Mouse (Mus musculus) embryonic facial prominence, embryonic 15.5 days (tissue): ENCODE data around the gene Trank1. TPM values are rescaled to one million over a fixed set of nuclear protein-coding genes. Genes with fewer than 3 reads are reported as not detected.
A peak's percentile ranks its signal among the peaks of the same experiment; 100 is the strongest.

ENCODE experiments used
- ATAC-seq: fragments of 200-750 bp; cut with Nextera tagmentation; 2 replicates; pipeline ENCODE4 v1.8.0; 2017; ENCODE audit warnings: low read depth, moderate TSS enrichment; ENCODE audit not compliant: insufficient number of reproducible peaks, low FRiP score, low TSS enrichment
- H3K27ac ChIP-seq: fragments of 300-500 bp; sonication (generic); replicated peaks from 2 replicates; pipeline ENCODE4 v1.5.1; 2015; ENCODE audit warnings: mild to moderate bottlenecking, inconsistent platforms
- H3K27me3 ChIP-seq: fragments of 300-500 bp; sonication (generic); 2 replicates; pipeline ENCODE4 v1.6.1; 2015; ENCODE audit warnings: inconsistent platforms
- H3K36me3 ChIP-seq: fragments of 300-500 bp; sonication (generic); 2 replicates; pipeline ENCODE4 v1.6.1; 2015; ENCODE audit warnings: mild to moderate bottlenecking, inconsistent platforms
- H3K4me1 ChIP-seq: fragments of 300-500 bp; sonication (generic); 2 replicates; pipeline ENCODE4 v1.6.1; 2015; ENCODE audit warnings: inconsistent platforms
- H3K4me2 ChIP-seq: fragments of 300-500 bp; sonication (generic); replicated peaks from 2 replicates; pipeline ENCODE4 v1.6.1; 2015; ENCODE audit warnings: mild to moderate bottlenecking, inconsistent platforms
- H3K4me3 ChIP-seq: fragments of 300-500 bp; sonication (generic); replicated peaks from 2 replicates; pipeline ENCODE4 v1.5.1; 2015; ENCODE audit warnings: mild to moderate bottlenecking, inconsistent platforms
- H3K9ac ChIP-seq: fragments of 300-500 bp; sonication (generic); 2 replicates; pipeline ENCODE4 v1.6.1; 2015; ENCODE audit warnings: inconsistent platforms
- H3K9me3 ChIP-seq: fragments of 300-500 bp; sonication (generic); replicated peaks from 2 replicates; pipeline ENCODE4 v1.6.1; 2016; ENCODE audit warnings: inconsistent platforms
- WGBS: fragments of 180-500 bp; shearing (Covaris S2); methylation state at CpG from one replicate; pipeline ENCODE4 v1.1.7; 2015; 5-methylcytosine and 5-hydroxymethylcytosine counted together
- polyA plus RNA-seq: library from polyadenylated mRNA; unstranded; fragments of >200 nt; fragmentation: Nextera tagmentation; extraction: Ambion mirVana; gene quantifications from 2 replicates; pipeline ENCODE4 v1.2.1, GENCODE M21; 2015

The Trank1 gene
- polyA plus RNA-seq, 1 experiment from 2014 or later = 0.68 TPM

DNA sequence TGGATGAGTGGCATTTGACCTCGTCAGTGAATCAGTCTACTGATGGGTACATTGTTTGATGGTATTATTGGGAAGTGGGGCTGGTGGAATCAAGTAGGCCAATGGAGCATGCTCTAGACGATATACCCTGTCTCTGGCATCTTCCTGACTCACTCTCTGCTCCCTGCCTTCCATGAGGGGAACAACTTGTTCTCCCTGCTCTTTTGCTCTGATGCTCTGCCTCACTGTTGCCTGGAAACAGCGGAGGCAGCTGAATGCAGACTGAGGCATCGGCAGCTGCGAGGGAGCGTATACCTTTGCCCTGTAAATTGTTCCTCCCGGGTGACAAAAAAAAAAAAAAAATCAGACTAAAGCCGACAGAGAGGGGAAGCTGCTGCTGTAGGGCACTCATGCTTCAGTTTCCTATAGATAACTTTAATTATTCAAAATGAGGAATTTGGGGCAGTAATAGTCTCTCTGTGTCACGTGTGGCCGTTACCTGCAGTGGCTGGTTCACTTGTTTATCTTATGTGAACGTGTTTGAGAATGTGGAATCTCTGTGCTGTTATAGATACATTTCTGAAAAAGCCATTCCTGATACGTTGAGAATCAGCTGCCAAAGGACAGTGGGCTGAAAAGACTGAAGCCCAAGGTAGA lies 9.2 kb upstream of the Trank1 start:
- no peaks in the 10 kb centered on the region for H3K27me3 ChIP-seq
- H3K4me3 ChIP-seq = no peak overlapping the region
- H3K27ac ChIP-seq = no peak overlapping the region
- H3K36me3 ChIP-seq = no peaks in the 10 kb centered on the region
- H3K4me1 ChIP-seq = no peaks in the 10 kb centered on the region
- H3K9ac ChIP-seq = no peak overlapping the region
- H3K4me2 ChIP-seq = no peak overlapping the region
- 71% methylated on average over 12 of the region's 12 CpGs for WGBS
- H3K9me3 ChIP-seq = no peaks in the 10 kb centered on the region
- ATAC-seq = no peak

- no peak overlapping the region for H3K4me3 ChIP-seq
- no peak overlapping the region for H3K4me2 ChIP-seq
- 84% methylated on average over 6 of the region's 6 CpGs for WGBS
- 0 out of 2 replicates have a peak, but pooled peaks cover under 1% of the 10 kb centered on the region for H3K27me3 ChIP-seq
- H3K9ac ChIP-seq = no peak overlapping the region
- no peaks in the 10 kb centered on the region for H3K4me1 ChIP-seq
- no peak overlapping the region for H3K27ac ChIP-seq
- ATAC-seq = no peak
- no peaks in the 10 kb centered on the region for H3K9me3 ChIP-seq
- no peaks in the 10 kb centered on the region for H3K36me3 ChIP-seq
Observed at GRCm38 (mm10) chr9:111304036-111304435, 7.5 kb upstream of the Trank1 start.

GRCm38 (mm10) chr9:111306142-111306541 lies 5.4 kb upstream of the Trank1 start:
- H3K9ac ChIP-seq = no peak overlapping the region
- no peak overlapping the region for H3K4me2 ChIP-seq
- peaks cover 21% of the 10 kb centered on the region for H3K27me3 ChIP-seq
- H3K27ac ChIP-seq = no peak overlapping the region
- no peak for ATAC-seq
- 81% methylated on average over 7 of the region's 7 CpGs for WGBS
- peaks cover 2% of the 10 kb centered on the region for H3K4me1 ChIP-seq
- no peak overlapping the region for H3K4me3 ChIP-seq
- H3K9me3 ChIP-seq = no peaks in the 10 kb centered on the region
- H3K36me3 ChIP-seq = no peaks in the 10 kb centered on the region

DNA sequence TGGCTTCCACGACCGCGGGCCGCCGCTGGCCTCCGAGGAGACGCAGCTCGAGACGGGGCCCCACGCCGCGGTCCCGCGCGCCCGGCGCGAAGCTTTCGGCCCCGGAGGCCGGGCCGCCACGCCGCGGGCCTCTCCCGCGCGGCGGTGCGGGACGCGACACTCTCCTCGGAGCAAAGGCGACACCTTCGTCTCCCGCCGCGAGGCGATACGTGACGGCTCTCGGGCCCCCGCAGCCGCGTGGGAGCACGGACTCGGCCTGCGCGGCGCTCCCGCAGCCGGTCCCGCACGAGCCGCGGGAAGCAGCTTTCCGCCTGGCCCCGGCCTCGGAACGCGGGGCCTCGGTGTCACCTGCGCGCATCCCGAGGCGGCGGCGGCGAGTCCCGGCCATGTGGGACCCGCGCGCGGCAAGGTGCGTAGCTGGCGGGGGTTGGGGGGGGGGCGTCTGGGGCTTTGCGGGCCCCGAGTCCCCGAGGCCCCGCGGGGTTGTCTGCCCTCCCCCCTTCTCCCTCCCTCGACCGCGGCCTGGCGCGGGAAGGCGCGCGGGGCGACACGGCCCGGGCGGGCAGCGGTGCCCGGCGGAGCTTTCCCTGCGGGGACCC lies 403 bp downstream of the Trank1 start:
- H3K9ac ChIP-seq = no peak overlapping the region; the same call in none of the 2 replicates
- no peak for ATAC-seq
- WGBS = under 1% methylated on average over 81 of the region's 98 CpGs
- peak overlapping the region; percentile 51 for H3K4me3 ChIP-seq
- H3K9me3 ChIP-seq = no peaks in the 10 kb centered on the region
- peak overlapping the region; percentile 95 for H3K4me2 ChIP-seq
- H3K27ac ChIP-seq = no peak overlapping the region
- H3K27me3 ChIP-seq = peaks cover 58% of the 10 kb centered on the region
- no peaks in the 10 kb centered on the region for H3K36me3 ChIP-seq
- peaks cover 20% of the 10 kb centered on the region for H3K4me1 ChIP-seq

DNA sequence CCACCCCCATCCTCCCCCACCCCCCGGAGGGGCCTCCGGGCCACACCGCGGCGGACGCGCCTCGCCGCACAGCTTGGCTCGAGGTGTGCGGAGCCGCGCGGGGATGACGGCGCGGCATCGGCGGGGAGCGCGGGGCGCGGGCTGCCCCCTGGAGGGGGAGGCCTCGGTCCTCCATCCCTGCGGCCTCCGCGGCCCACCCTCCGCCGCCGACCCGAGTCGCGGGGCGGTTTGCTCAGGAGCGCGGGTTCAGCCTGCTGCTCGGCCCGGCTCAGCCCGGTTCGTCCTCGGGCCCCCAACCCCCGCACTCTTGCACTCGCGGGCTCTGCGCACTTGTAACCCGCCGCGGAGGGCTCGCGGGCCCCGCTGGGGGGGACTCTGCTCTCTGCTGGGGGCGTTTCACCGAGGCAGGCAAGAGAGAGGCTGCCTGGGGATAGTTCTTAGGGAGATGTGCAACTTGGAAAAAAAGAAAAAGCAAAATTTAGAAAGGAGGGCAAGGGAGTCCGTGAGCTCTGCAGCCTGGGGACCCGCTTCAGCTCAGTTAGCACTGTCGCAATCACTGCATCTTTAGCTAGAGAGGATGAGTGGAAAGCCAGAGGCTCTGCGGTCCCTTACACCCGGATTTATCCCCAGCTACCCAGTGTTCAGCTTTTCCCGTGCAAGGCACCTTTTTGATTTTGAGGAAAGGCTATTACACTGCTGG lies 1.1 kb downstream of the Trank1 start:
- ATAC-seq = peak; percentile 15; the same call in 1 of the 2 replicates
- Histone ChIP-seq H3K9me3 (no peaks in the 10 kb centered on the region), H3K4me2 (peak overlapping the region; percentile 95), H3K27me3 (peaks cover 58% of the 10 kb centered on the region), H3K4me3 (peak overlapping the region; percentile 51), H3K4me1 (peaks cover 20% of the 10 kb centered on the region), H3K27ac (no peak overlapping the region), H3K36me3 (no peaks in the 10 kb centered on the region), H3K9ac (no peak overlapping the region; the same call in none of the 2 replicates)
- WGBS = under 1% methylated on average over 49 of the region's 59 CpGs

GRCm38 (mm10) chr9:111313299-111313698 lies 1.8 kb downstream of the Trank1 start:
- 13% methylated on average over 5 of the region's 6 CpGs for WGBS
- no peak overlapping the region for H3K27ac ChIP-seq
- H3K4me2 ChIP-seq = no peak overlapping the region; the same call in 1 of the 2 replicates
- H3K9me3 ChIP-seq = no peaks in the 10 kb centered on the region
- no peak for ATAC-seq
- H3K9ac ChIP-seq = no peak overlapping the region
- no peak overlapping the region for H3K4me3 ChIP-seq
- H3K36me3 ChIP-seq = no peaks in the 10 kb centered on the region
- H3K27me3 ChIP-seq = peaks cover 58% of the 10 kb centered on the region
- H3K4me1 ChIP-seq = peaks cover 20% of the 10 kb centered on the region

- H3K27ac ChIP-seq = no peak overlapping the region
- H3K4me3 ChIP-seq = no peak overlapping the region
- WGBS = 17% methylated on average over 5 of the region's 5 CpGs
- peaks cover 20% of the 10 kb centered on the region for H3K4me1 ChIP-seq
- no peak overlapping the region for H3K9ac ChIP-seq
- H3K27me3 ChIP-seq = peaks cover 58% of the 10 kb centered on the region
- H3K36me3 ChIP-seq = no peaks in the 10 kb centered on the region
- H3K4me2 ChIP-seq = no peak overlapping the region
- ATAC-seq = no peak
- H3K9me3 ChIP-seq = no peaks in the 10 kb centered on the region
Observed at GRCm38 (mm10) chr9:111313793-111314192, 2.3 kb downstream of the Trank1 start.

DNA sequence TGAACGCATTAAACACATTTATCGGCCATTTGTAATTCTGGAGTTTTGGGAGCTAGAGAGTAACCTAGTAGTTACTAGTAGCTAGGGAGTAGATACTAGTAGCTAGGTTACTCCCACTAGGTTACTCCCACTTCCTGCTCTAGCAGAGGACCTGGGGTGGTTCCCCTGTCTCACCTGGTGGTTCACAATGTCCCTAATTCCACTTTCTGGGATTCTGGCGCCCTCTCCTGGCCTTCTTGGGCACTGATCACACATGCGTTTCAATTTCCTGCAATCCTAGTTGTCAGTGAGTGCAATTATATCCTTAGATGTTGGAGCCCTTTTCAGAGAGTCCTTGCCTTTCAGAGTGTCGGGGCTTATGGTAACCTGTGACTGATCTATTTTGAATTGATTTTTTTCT lies 2.7 kb downstream of the Trank1 start:
- 34% methylated on average over 5 of the region's 5 CpGs for WGBS
- no peak for ATAC-seq
- Histone ChIP-seq H3K9ac (no peak overlapping the region), H3K27ac (no peak overlapping the region), H3K36me3 (no peaks in the 10 kb centered on the region), H3K9me3 (no peaks in the 10 kb centered on the region), H3K4me2 (no peak overlapping the region), H3K4me3 (no peak overlapping the region), H3K4me1 (peaks cover 20% of the 10 kb centered on the region), H3K27me3 (peaks cover 56% of the 10 kb centered on the region)

GRCm38 (mm10) chr9:111320912-111321311 lies 9.4 kb downstream of the Trank1 start:
- WGBS = 81% methylated on average over 4 of the region's 4 CpGs
- Histone ChIP-seq H3K4me1 (no peaks in the 10 kb centered on the region), H3K9me3 (no peaks in the 10 kb centered on the region), H3K4me3 (no peak overlapping the region), H3K4me2 (no peak overlapping the region), H3K9ac (no peak overlapping the region), H3K27ac (no peak overlapping the region), H3K27me3 (0 out of 2 replicates have a peak, but pooled peaks cover 4% of the 10 kb centered on the region), H3K36me3 (no peaks in the 10 kb centered on the region)
- ATAC-seq = no peak

- Histone ChIP-seq H3K4me3 (no peak overlapping the region), H3K27ac (no peak overlapping the region), H3K4me1 (no peaks in the 10 kb centered on the region), H3K27me3 (no peaks in the 10 kb centered on the region), H3K9me3 (no peaks in the 10 kb centered on the region), H3K9ac (no peak overlapping the region), H3K4me2 (no peak overlapping the region), H3K36me3 (no peaks in the 10 kb centered on the region)
- WGBS = 80% methylated on average over 2 of the region's 2 CpGs
- ATAC-seq = no peak
Observed at GRCm38 (mm10) chr9:111324881-111325280, 13.3 kb downstream of the Trank1 start.

- H3K27ac ChIP-seq = no peak overlapping the region
- no peaks in the 10 kb centered on the region for H3K36me3 ChIP-seq
- no peak overlapping the region for H3K9ac ChIP-seq
- H3K4me1 ChIP-seq = no peaks in the 10 kb centered on the region
- WGBS = 86% methylated on average over 4 of the region's 4 CpGs
- H3K4me2 ChIP-seq = no peak overlapping the region
- H3K4me3 ChIP-seq = no peak overlapping the region
- H3K27me3 ChIP-seq = no peaks in the 10 kb centered on the region
- no peak for ATAC-seq
- no peaks in the 10 kb centered on the region for H3K9me3 ChIP-seq
Observed at GRCm38 (mm10) chr9:111329881-111330280, 18.3 kb downstream of the Trank1 start.
